In genomic region chr8:126586101-126586500, GRCm38 (mm10) we compare ENCODE assay signal across 8 mouse cellular contexts. TPM values are rescaled to one million over a fixed set of nuclear protein-coding genes. Genes with fewer than 3 reads are reported as not detected.
A peak's percentile ranks its signal among the peaks of the same experiment; 100 is the strongest.
DNase-seq lines count a peak whose midpoint lies in the region; ATAC-seq and TF ChIP-seq lines count a peak whose summit lies in the region.

No protein-coding gene starts in this region.

- peaks cover 74% of the 10 kb centered on the region for H3K4me1 ChIP-seq in forebrain, embryonic 12.5 days
- peaks cover 83% of the 10 kb centered on the region for H3K4me1 ChIP-seq in forebrain, embryonic 10.5 days
- peaks cover 61% of the 10 kb centered on the region for H3K4me1 ChIP-seq in kidney, embryonic 16.5 days (ENCODE audit: insufficient read depth, low read length)
- peaks cover 17 to 49% of the 10 kb centered on the region in 2 experiments for H3K4me1 ChIP-seq in CH12.LX (ENCODE audit: control insufficient read depth in 1 of 2, insufficient read depth in 2 of 2)
- H3K4me1 ChIP-seq in limb, embryonic 15.5 days: peaks cover 54% of the 10 kb centered on the region

- ATAC-seq in forebrain, embryonic 12.5 days (ENCODE audit: low FRiP score): no peak
- no peak for ATAC-seq in kidney, embryonic 16.5 days (ENCODE audit: low FRiP score, low TSS enrichment)
- no peak for ATAC-seq in limb, embryonic 15.5 days (ENCODE audit: insufficient number of reproducible peaks, low FRiP score, low TSS enrichment, low read depth)

- no peak for TF ChIP-seq POLR2A in CH12.LX (IDR thresholded peaks at IDR 0.05; ENCODE audit: low read depth, low read length)

- no peak for DNase-seq in forebrain, embryonic 10.5 days (ENCODE audit: extremely low spot score, low spot score)
- DNase-seq in kidney, adult 11 months: no peak
- DNase-seq in CH12.LX (ENCODE audit: extremely low read depth): no peak
- DNase-seq in cerebellum, postnatal 25 days: no peak
- no peak for DNase-seq in layer of hippocampus, adult 8-10 months (ENCODE audit: low spot score in 2 of 2)

- H3K79me2 ChIP-seq in CH12.LX (replicated peaks; ENCODE audit: control insufficient read depth, extremely low read depth, insufficient read depth, poor library complexity, severe bottlenecking): peaks cover 53% of the 10 kb centered on the region

- no peak overlapping the region for H3K9ac ChIP-seq in forebrain, embryonic 12.5 days
- no peak overlapping the region for H3K9ac ChIP-seq in kidney, embryonic 16.5 days (replicated peaks; ENCODE audit: low read length)
- H3K9ac ChIP-seq in CH12.LX (ENCODE audit: insufficient read depth, low read depth): no peak overlapping the region
- H3K9ac ChIP-seq in limb, embryonic 15.5 days: no peak overlapping the region

- H3K4me3 ChIP-seq in forebrain, embryonic 12.5 days (replicated peaks): no peak overlapping the region
- no peak overlapping the region for H3K4me3 ChIP-seq in forebrain, embryonic 10.5 days
- no peak overlapping the region for H3K4me3 ChIP-seq in kidney, embryonic 16.5 days (ENCODE audit: low read length)
- H3K4me3 ChIP-seq in CH12.LX (replicated peaks in 1 of 3; ENCODE audit: low read depth in 2 of 3, low read length in 2 of 3, poor library complexity in 1 of 3): no peak overlapping the region
- no peak overlapping the region for H3K4me3 ChIP-seq in limb, embryonic 15.5 days

- TF ChIP-seq RAD21 in CH12.LX (IDR thresholded peaks at IDR 0.05; ENCODE audit: low read depth, low read length): no peak

- no peak for TF ChIP-seq EP300 in CH12.LX (IDR thresholded peaks at IDR 0.05; ENCODE audit: low read length)

- dilution Hi-C loops in CH12.LX (cut with MboI; ENCODE audit: extremely low pct_ligation_motif_present, extremely low pct_unique_long_range_greater_than_20kb, low sequenced_read_pairs): no loop called here

- 0 out of 2 replicates have a peak overlapping the region, but pooled peaks have one; percentile 86 for H3K27ac ChIP-seq in forebrain, embryonic 12.5 days
- H3K27ac ChIP-seq in forebrain, embryonic 10.5 days: no peak overlapping the region
- H3K27ac ChIP-seq in kidney, embryonic 16.5 days (ENCODE audit: low read length): peak overlapping the region; percentile 99; the same call in 1 of the 2 replicates
- no peak overlapping the region for H3K27ac ChIP-seq in CH12.LX (ENCODE audit: insufficient read depth, low read depth)
- 0 out of 2 replicates have a peak overlapping the region, but pooled peaks have one; percentile 50 for H3K27ac ChIP-seq in limb, embryonic 15.5 days

- no peak overlapping the region for H3K4me2 ChIP-seq in forebrain, embryonic 12.5 days
- 0 out of 2 replicates have a peak overlapping the region, but pooled peaks have one; percentile 96 for H3K4me2 ChIP-seq in kidney, embryonic 16.5 days (replicated peaks; ENCODE audit: low read depth, low read length)
- H3K4me2 ChIP-seq in CH12.LX (ENCODE audit: insufficient read depth, low read depth, poor library complexity, severe bottlenecking): peak overlapping the region; percentile 73
- no peak overlapping the region for H3K4me2 ChIP-seq in limb, embryonic 15.5 days

- WGBS in forebrain, embryonic 12.5 days: 84% methylated on average over 2 of the region's 2 CpGs
- 89% methylated on average over 2 of the region's 2 CpGs for WGBS in forebrain, embryonic 10.5 days
- WGBS in kidney, embryonic 16.5 days: 66% methylated on average over 2 of the region's 2 CpGs
- 58% methylated on average over 2 of the region's 2 CpGs for WGBS in limb, embryonic 15.5 days

- no peak for TF ChIP-seq CTCF in CH12.LX (conservative IDR thresholded peaks at IDR 0.05 in 1 of 2, IDR thresholded peaks at IDR 0.05 in 1 of 2; ENCODE audit: low read depth in 2 of 2, low read length in 2 of 2)

- peaks cover 9% of the 10 kb centered on the region; the same call in 1 of the 2 replicates for H3K36me3 ChIP-seq in forebrain, embryonic 12.5 days (replicated peaks)
- H3K36me3 ChIP-seq in forebrain, embryonic 10.5 days (replicated peaks): peaks cover 35% of the 10 kb centered on the region
- peaks cover 24% of the 10 kb centered on the region for H3K36me3 ChIP-seq in kidney, embryonic 16.5 days (ENCODE audit: insufficient read depth, low read length)
- H3K36me3 ChIP-seq in CH12.LX (replicated peaks in 1 of 2; ENCODE audit: control insufficient read depth in 1 of 2, insufficient read depth in 1 of 2, low read length in 1 of 2): peaks cover 19 to 55% of the 10 kb centered on the region in 2 experiments
- peaks cover 5% of the 10 kb centered on the region; the same call in 1 of the 2 replicates for H3K36me3 ChIP-seq in limb, embryonic 15.5 days

- in situ Hi-C loops in CH12.LX (cut with MboI; ENCODE audit: low pct_ligation_motif_present, low pct_unique_long_range_greater_than_20kb, low sequenced_read_pairs): no loop called here

- no peaks in the 10 kb centered on the region for H3K27me3 ChIP-seq in forebrain, embryonic 12.5 days
- no peaks in the 10 kb centered on the region for H3K27me3 ChIP-seq in forebrain, embryonic 10.5 days (ENCODE audit: poor library complexity, severe bottlenecking)
- H3K27me3 ChIP-seq in kidney, embryonic 16.5 days (ENCODE audit: insufficient read depth, low read length): no peaks in the 10 kb centered on the region
- H3K27me3 ChIP-seq in CH12.LX (replicated peaks): no peaks in the 10 kb centered on the region
- H3K27me3 ChIP-seq in limb, embryonic 15.5 days: no peaks in the 10 kb centered on the region

- H3K9me3 ChIP-seq in forebrain, embryonic 12.5 days: no peaks in the 10 kb centered on the region
- H3K9me3 ChIP-seq in forebrain, embryonic 10.5 days: no peaks in the 10 kb centered on the region
- H3K9me3 ChIP-seq in kidney, embryonic 16.5 days (ENCODE audit: low read length): no peaks in the 10 kb centered on the region
- peaks cover 9% of the 10 kb centered on the region for H3K9me3 ChIP-seq in CH12.LX (replicated peaks; ENCODE audit: low read length)
- H3K9me3 ChIP-seq in limb, embryonic 15.5 days: no peaks in the 10 kb centered on the region

TF ChIP-seq in CH12.LX, 34 proteins besides CTCF, POLR2A, EP300 and RAD21:
- TF ChIP-seq ZNF384 (IDR thresholded peaks at IDR 0.05; ENCODE audit: low read depth, low read length): peak; percentile 56; the same call in 1 of the 2 replicates
- no peak for TF ChIP-seq JUND (conservative IDR thresholded peaks at IDR 0.05; ENCODE audit: low read depth, low read length)
TF ChIP-seq in CH12.LX: peak in this region for 1.

RNA-seq across cellular contexts. Expression of gene Irf2bp2, which starts 7.7 kb away (rescaled TPM):
- polyA plus RNA-seq in forebrain, embryonic 12.5 days (2016; fragmentation: Nextera tagmentation; extraction: Ambion mirVana): 7.4 and 7.8 TPM in 2 replicates
- polyA plus RNA-seq in forebrain, embryonic 10.5 days (2016; fragmentation: Nextera tagmentation; extraction: Ambion mirVana): 3.0 and 3.4 TPM in 2 replicates
- 11.5 and 12.1 TPM in 2 replicates for polyA plus RNA-seq in kidney, embryonic 16.5 days (2015; fragmentation: Nextera tagmentation; extraction: Ambion mirVana)
- 20.2 and 28.6 TPM in 2 replicates for total RNA-seq in CH12.LX (2012; rRNA removed)
- 30.3 and 31.2 TPM in 2 replicates for total RNA-seq in CH12.LX (2014; rRNA removed)
- polyA plus RNA-seq in CH12.LX (2012; ENCODE audit: insufficient read length, low read depth): 17.8 and 19.9 TPM in 2 replicates
- polyA plus RNA-seq in limb, embryonic 15.5 days (2015; fragmentation: Nextera tagmentation; extraction: Ambion mirVana): 11.0 and 12.8 TPM in 2 replicates
- 10 to 100 TPM; 53.5 to 58.0 (median 56.2) TPM for total RNA-seq in layer of hippocampus, adult 8-10 months (2022)

Comparison
In these comparisons a context has a peak if more than half of its experiments do, and no peak if none do; other contexts are left out.
1. H3K27ac ChIP-seq: peak in forebrain, embryonic 12.5 days (single experiment), kidney, embryonic 16.5 days (single experiment) and limb, embryonic 15.5 days (single experiment); none in forebrain, embryonic 10.5 days (single experiment) and CH12.LX (single experiment).
2. H3K4me2 ChIP-seq: peak in kidney, embryonic 16.5 days (single experiment) and CH12.LX (single experiment); none in forebrain, embryonic 12.5 days (single experiment) and limb, embryonic 15.5 days (single experiment).